22 mouse cellular contexts compared by ENCODE assay signal in genomic region chr14:99229071-99229780, GRCm38 (mm10).
DNase-seq lines count a peak whose midpoint lies in the region; ATAC-seq and TF ChIP-seq lines count a peak whose summit lies in the region.
"Had no signal": no experiment of that assay in that cellular context is flagged by ENCODE, and none has a peak within 500 bp of the region (broad histone marks: within the 10 kb centered on the region; RNA-seq: fewer than 3 reads in every experiment).

No protein-coding gene starts in this region.

- no peaks in the 10 kb centered on the region for H3K27me3 ChIP-seq in MEL (ENCODE audit: control insufficient read depth in 1 of 2, insufficient read depth in 2 of 2, low read length in 2 of 2)
- no peaks in the 10 kb centered on the region for H3K27me3 ChIP-seq in liver, postnatal 0 days (ENCODE audit: insufficient read depth, low read length)
- H3K27me3 ChIP-seq in kidney, embryonic 15.5 days, result no peaks in the 10 kb centered on the region
- H3K27me3 ChIP-seq in intestine, embryonic 16.5 days (replicated peaks; ENCODE audit: control insufficient read depth, insufficient read depth, low read length), result no peaks in the 10 kb centered on the region
- H3K27me3 ChIP-seq: embryonic facial prominence, embryonic 12.5 days; heart, embryonic 13.5 days; hindbrain, embryonic 12.5 days had no signal

- no peak overlapping the region for H3K4me2 ChIP-seq in liver, postnatal 0 days (ENCODE audit: low read depth, low read length)
- H3K4me2 ChIP-seq in kidney, embryonic 15.5 days, result no peak overlapping the region
- no peak overlapping the region for H3K4me2 ChIP-seq in intestine, embryonic 16.5 days (ENCODE audit: low read depth, low read length)
- H3K4me2 ChIP-seq: embryonic facial prominence, embryonic 12.5 days; heart, embryonic 13.5 days; hindbrain, embryonic 12.5 days had no signal

- 75% methylated on average over 11 of the region's 11 CpGs for WGBS in liver, postnatal 0 days (ENCODE audit: insufficient replicate concordance)
- 83% methylated on average over 11 of the region's 11 CpGs for WGBS in kidney, embryonic 15.5 days
- WGBS in intestine, embryonic 16.5 days, result 85% methylated on average over 11 of the region's 11 CpGs

- 0 out of 2 replicates have a peak, but pooled peaks have one; percentile 50 for ATAC-seq in erythroid progenitor cell, adult 5-6 weeks (replicated peaks; ENCODE audit: low FRiP score, poor library complexity, severe bottlenecking)
- ATAC-seq in liver, postnatal 0 days, result peak; percentile 55; the same call in 1 of the 2 replicates
- ATAC-seq in kidney, embryonic 15.5 days (replicated peaks; ENCODE audit: low FRiP score), result no peak
- ATAC-seq in intestine, embryonic 16.5 days, result no peak
- ATAC-seq: forebrain, embryonic 14.5 days; hindbrain, embryonic 16.5 days had no signal

- 0 out of 2 replicates have a peak overlapping the region, but pooled peaks have one; percentile 25 for H3K9ac ChIP-seq in MEL (ENCODE audit: control insufficient read depth, low read depth, low read length, poor library complexity, severe bottlenecking)
- H3K9ac ChIP-seq in liver, postnatal 0 days (replicated peaks), result no peak overlapping the region
- no peak overlapping the region for H3K9ac ChIP-seq in kidney, embryonic 15.5 days
- H3K9ac ChIP-seq in intestine, embryonic 16.5 days (ENCODE audit: low read depth, low read length), result no peak overlapping the region
- H3K9ac ChIP-seq: embryonic facial prominence, embryonic 12.5 days; heart, embryonic 13.5 days; hindbrain, embryonic 12.5 days had no signal

- DNase-seq in MEL (ENCODE audit: low read depth, low spot score) (peak; percentile 83), MEL-GATA-1-ER (ENCODE audit: extremely low read depth, low read depth) (peak; percentile 78)
- no peak for DNase-seq in liver, postnatal 0 days
- DNase-seq in gastrocnemius, adult 8-10 months (ENCODE audit: low spot score in 2 of 2), result no peak
- no peak for DNase-seq in layer of hippocampus, adult 11-12 months (ENCODE audit: low spot score)
- DNase-seq: adrenal gland, postnatal 10 days; cerebellum, adult 8-10 months; cerebellum, postnatal 14 days; embryo, embryonic 11 days; gastrocnemius, adult 2 months; gastrocnemius, postnatal 36 days; heart, adult 11 months; heart, postnatal 36 days had no signal

- peak; percentile 69 to 78; a peak in 3 of 4 replicates for TF ChIP-seq EP300 in MEL (IDR thresholded peaks at IDR 0.05; ENCODE audit: low read depth in 1 of 2, low read length in 2 of 2)
- no peak for TF ChIP-seq EP300 in liver, postnatal 0 days (IDR thresholded peaks at IDR 0.05; ENCODE audit: low read depth)

- H3K79me2 ChIP-seq in MEL (ENCODE audit: control insufficient read depth, insufficient read depth, low read length, poor library complexity), result no peaks in the 10 kb centered on the region

- peaks cover 10 to 11% of the 10 kb centered on the region in 2 experiments for H3K4me1 ChIP-seq in MEL (ENCODE audit: control insufficient read depth in 1 of 2, insufficient read depth in 2 of 2, low read length in 2 of 2)
- H3K4me1 ChIP-seq in liver, postnatal 0 days (ENCODE audit: insufficient read depth), result no peaks in the 10 kb centered on the region
- no peaks in the 10 kb centered on the region for H3K4me1 ChIP-seq in kidney, embryonic 15.5 days
- H3K4me1 ChIP-seq in intestine, embryonic 16.5 days (ENCODE audit: control insufficient read depth, insufficient read depth, low read length), result no peaks in the 10 kb centered on the region
- H3K4me1 ChIP-seq: embryonic facial prominence, embryonic 12.5 days; forebrain, embryonic 10.5 days; heart, embryonic 13.5 days; hindbrain, embryonic 12.5 days had no signal

- H3K4me3 ChIP-seq in MEL (ENCODE audit: control insufficient read depth in 1 of 2, insufficient read depth in 1 of 2, low read depth in 2 of 2, low read length in 2 of 2), result no peak overlapping the region; a peak in 1 of 4 replicates
- no peak overlapping the region for H3K4me3 ChIP-seq in liver, postnatal 0 days (ENCODE audit: low read depth, low read length)
- no peak overlapping the region for H3K4me3 ChIP-seq in kidney, embryonic 15.5 days (replicated peaks)
- no peak overlapping the region for H3K4me3 ChIP-seq in intestine, embryonic 16.5 days (ENCODE audit: low read length)
- H3K4me3 ChIP-seq: embryonic facial prominence, embryonic 12.5 days; forebrain, embryonic 10.5 days; gastrocnemius, adult 2 months; heart, embryonic 13.5 days; hindbrain, embryonic 12.5 days had no signal

- TF ChIP-seq POLR2A in MEL (IDR thresholded peaks at IDR 0.05; ENCODE audit: control insufficient read depth in 1 of 2, insufficient read depth in 1 of 2, low read depth in 1 of 2, low read length in 2 of 2, poor library complexity in 1 of 2), result no peak

- no peaks in the 10 kb centered on the region for H3K9me3 ChIP-seq in MEL (replicated peaks; ENCODE audit: insufficient read depth, low read length)
- no peaks in the 10 kb centered on the region for H3K9me3 ChIP-seq in liver, postnatal 0 days (ENCODE audit: low read length)
- H3K9me3 ChIP-seq in kidney, embryonic 15.5 days (replicated peaks), result no peaks in the 10 kb centered on the region
- no peaks in the 10 kb centered on the region for H3K9me3 ChIP-seq in intestine, embryonic 16.5 days (ENCODE audit: control insufficient read depth, low read length)
- H3K9me3 ChIP-seq: embryonic facial prominence, embryonic 12.5 days; forebrain, embryonic 10.5 days; heart, embryonic 13.5 days; hindbrain, embryonic 12.5 days had no signal

- peaks cover 0 to 21% of the 10 kb centered on the region in 2 experiments; a peak in 2 of 4 replicates for H3K36me3 ChIP-seq in MEL (ENCODE audit: control insufficient read depth in 1 of 2, insufficient read depth in 2 of 2, low read length in 2 of 2)
- peaks cover 7% of the 10 kb centered on the region; the same call in 1 of the 2 replicates for H3K36me3 ChIP-seq in liver, postnatal 0 days (replicated peaks; ENCODE audit: insufficient read depth, low read length)
- H3K36me3 ChIP-seq in kidney, embryonic 15.5 days, result peaks cover 4% of the 10 kb centered on the region; the same call in 1 of the 2 replicates
- H3K36me3 ChIP-seq in intestine, embryonic 16.5 days (ENCODE audit: control insufficient read depth, insufficient read depth, low read length), result peaks cover 4% of the 10 kb centered on the region; the same call in 1 of the 2 replicates
- H3K36me3 ChIP-seq: hindbrain, embryonic 12.5 days had no signal

- H3K27ac ChIP-seq in MEL (ENCODE audit: control insufficient read depth, low read depth, low read length), result peak overlapping the region; percentile 80
- no peak overlapping the region for H3K27ac ChIP-seq in liver, postnatal 0 days (ENCODE audit: low read depth)
- no peak overlapping the region for H3K27ac ChIP-seq in kidney, embryonic 15.5 days
- H3K27ac ChIP-seq in intestine, embryonic 16.5 days (ENCODE audit: low read length), result no peak overlapping the region
- H3K27ac ChIP-seq: embryonic facial prominence, embryonic 12.5 days; forebrain, embryonic 10.5 days; gastrocnemius, adult 2 months; heart, embryonic 13.5 days; hindbrain, embryonic 12.5 days had no signal

- TF ChIP-seq CTCF in MEL (IDR thresholded peaks at IDR 0.05 in 2 of 3, conservative IDR thresholded peaks at IDR 0.05 in 1 of 3; ENCODE audit: control insufficient read depth in 1 of 3, insufficient read depth in 1 of 3, low read depth in 2 of 3, low read length in 3 of 3, poor library complexity in 1 of 3, severe bottlenecking in 1 of 3), result no peak
- TF ChIP-seq CTCF in liver, postnatal 0 days (IDR thresholded peaks at IDR 0.05; ENCODE audit: low read depth), result no peak

- TF ChIP-seq RAD21 in MEL (IDR thresholded peaks at IDR 0.05; ENCODE audit: low read depth, low read length), result no peak; the same call in 1 of the 2 replicates

TF ChIP-seq in MEL, 35 proteins besides CTCF, POLR2A, EP300 and RAD21 (continues in another document):
- TF ChIP-seq UBTF (IDR thresholded peaks at IDR 0.05; ENCODE audit: borderline replicate concordance, insufficient read depth, low read depth, low read length), result no peak
- no peak for TF ChIP-seq MAX (IDR thresholded peaks at IDR 0.05; ENCODE audit: low read length)
- 0 out of 2 replicates have a peak, but pooled peaks have one; percentile 12 for TF ChIP-seq ZMIZ1 (IDR thresholded peaks at IDR 0.05; ENCODE audit: low read depth, low read length)
- peak; percentile 66 for TF ChIP-seq TAL1 (IDR thresholded peaks at IDR 0.05; ENCODE audit: low read length)
- TF ChIP-seq CHD1 (IDR thresholded peaks at IDR 0.05; ENCODE audit: low read depth, low read length), result no peak
- TF ChIP-seq KAT2A (conservative IDR thresholded peaks at IDR 0.05; ENCODE audit: low read depth, low read length), result no peak
- TF ChIP-seq ETS1 (IDR thresholded peaks at IDR 0.05; ENCODE audit: low read depth, low read length), result peak; percentile 76
- no peak for TF ChIP-seq POLR2AphosphoS5 (IDR thresholded peaks at IDR 0.05; ENCODE audit: borderline replicate concordance, low read depth, low read length)
- no peak for TF ChIP-seq ZNF384 (IDR thresholded peaks at IDR 0.05; ENCODE audit: low read depth, low read length)
- no peak for TF ChIP-seq E2F4 (IDR thresholded peaks at IDR 0.05; ENCODE audit: borderline replicate concordance, low read depth, low read length)
- TF ChIP-seq SIN3A (IDR thresholded peaks at IDR 0.05; ENCODE audit: low read length), result peak; percentile 46
- TF ChIP-seq NELFE (IDR thresholded peaks at IDR 0.05; ENCODE audit: low read depth, low read length), result no peak
- peak; percentile 39 for TF ChIP-seq MYC (IDR thresholded peaks at IDR 0.05; ENCODE audit: low read depth, low read length)
- no peak for TF ChIP-seq ZC3H11A (IDR thresholded peaks at IDR 0.05; ENCODE audit: low read depth, low read length)
- TF ChIP-seq TBP (IDR thresholded peaks at IDR 0.05; ENCODE audit: low read depth, low read length), result no peak
- peak; percentile 65; the same call in 1 of the 2 replicates for TF ChIP-seq TCF12 (IDR thresholded peaks at IDR 0.05; ENCODE audit: low read depth, low read length)
- TF ChIP-seq ELF1 (IDR thresholded peaks at IDR 0.05; ENCODE audit: low read depth, low read length), result no peak
- no peak for TF ChIP-seq SMC3 (IDR thresholded peaks at IDR 0.05; ENCODE audit: low read depth, low read length)
- no peak for TF ChIP-seq MAZ (IDR thresholded peaks at IDR 0.05; ENCODE audit: low read depth, low read length)
- TF ChIP-seq MEF2A (IDR thresholded peaks at IDR 0.05; ENCODE audit: extremely low read depth, insufficient replicate concordance, low read depth, low read length, poor library complexity, severe bottlenecking), result no peak
- TF ChIP-seq RCOR1 (IDR thresholded peaks at IDR 0.05; ENCODE audit: low read depth, low read length), result peak; percentile 50; the same call in 1 of the 2 replicates
- no peak for TF ChIP-seq CHD2 (IDR thresholded peaks at IDR 0.05; ENCODE audit: low read length)
- no peak for TF ChIP-seq MAFK (IDR thresholded peaks at IDR 0.05; ENCODE audit: borderline replicate concordance, low read depth, low read length)
- peak; percentile 41; the same call in 1 of the 2 replicates for TF ChIP-seq BHLHE40 (IDR thresholded peaks at IDR 0.05; ENCODE audit: borderline replicate concordance, low read depth, low read length)
- TF ChIP-seq GATA1 (IDR thresholded peaks at IDR 0.05; ENCODE audit: low read depth, low read length), result peak; percentile 76

Comparison
In these comparisons a context has a peak if more than half of its experiments do, and no peak if none do; other contexts are left out.
1. DNase-seq: peak in MEL (single experiment) and MEL-GATA-1-ER (single experiment); none in liver, postnatal 0 days (single experiment), gastrocnemius, adult 8-10 months (0 of 2) and layer of hippocampus, adult 11-12 months (single experiment).
2. ATAC-seq: peak in erythroid progenitor cell, adult 5-6 weeks (single experiment) and liver, postnatal 0 days (single experiment); none in kidney, embryonic 15.5 days (single experiment) and intestine, embryonic 16.5 days (single experiment).